Mouse (Mus musculus) myocyte (in vitro differentiated cells): ENCODE measurements around the gene Gm49342.
"Not testable (repeated sequence)": the region's sequence is repeated elsewhere in the genome, so short reads cannot be mapped to it uniquely, and the experiment has no call there.

Source experiments
- CEBPB ChIP-seq: IDR thresholded peaks from 2 replicates; pipeline ENCODE4 v1.6.1; 2011; ENCODE audit warnings: mild to moderate bottlenecking, moderate library complexity; ENCODE audit not compliant: poor library complexity, insufficient read depth, severe bottlenecking
- E2F4 ChIP-seq: IDR thresholded peaks from one replicate; pipeline ENCODE4 v1.6.1; 2011; ENCODE audit warnings: mild to moderate bottlenecking, control low read depth, moderate library complexity; ENCODE audit not compliant: insufficient read depth
- MAX ChIP-seq: IDR thresholded peaks from one replicate; pipeline ENCODE4 v1.6.1; 2011; ENCODE audit warnings: low read depth, mild to moderate bottlenecking, control low read depth
- MYOG ChIP-seq, 3 experiments: IDR thresholded peaks; one replicate each; pipeline ENCODE4 v1.6.1; 2011; ENCODE audit warnings: control low read depth in 2 of 3, low read depth in 2 of 3, mild to moderate bottlenecking in 2 of 3; ENCODE audit not compliant: insufficient read length in 2 of 3, control insufficient read depth in 1 of 3, insufficient read depth in 1 of 3
- POLR2A ChIP-seq: IDR thresholded peaks from one replicate; pipeline ENCODE4 v1.6.1; 2011; ENCODE audit warnings: low read depth, mild to moderate bottlenecking, control low read depth, moderate library complexity; ENCODE audit not compliant: insufficient read length
- POLR2AphosphoS2 ChIP-seq: IDR thresholded peaks from one replicate; pipeline ENCODE4 v1.6.1; 2011; ENCODE audit warnings: low read depth, control low read depth; ENCODE audit not compliant: insufficient read length
- TCF12 ChIP-seq: IDR thresholded peaks from one replicate; pipeline ENCODE4 v1.6.1; 2011; ENCODE audit warnings: mild to moderate bottlenecking, control low read depth; ENCODE audit not compliant: poor library complexity, insufficient read depth, severe bottlenecking
- USF1 ChIP-seq: IDR thresholded peaks from one replicate; pipeline ENCODE4 v1.6.1; 2011; ENCODE audit warnings: low read depth, mild to moderate bottlenecking, control low read depth, moderate library complexity

GRCm38 (mm10) chr14:50944668-50945033, 334 bp downstream of the Gm49342 start:
- TF ChIP-seq CEBPB; POLR2A; POLR2AphosphoS2; MAX; E2F4; TCF12; USF1; MYOG (IDR thresholded peaks at IDR 0.05; ENCODE audit: control insufficient read depth in 1 of 3, insufficient read depth in 1 of 3, insufficient read length in 2 of 3, low read depth in 2 of 3): not testable (repeated sequence)
